Mouse (Mus musculus): ENCODE results near the gene Dzank1. TPM values are rescaled to one million over a fixed set of nuclear protein-coding genes. Genes with fewer than 3 reads are reported as not detected.

The Dzank1 gene
- polyA plus RNA-seq, 2 experiments = 0.02 to 0.17 TPM

- no peak for ATAC-seq (ENCODE audit: insufficient read depth)
- Histone ChIP-seq H3K36me3 (replicated peaks; ENCODE audit: control insufficient read depth, insufficient read depth, low read depth) (no peaks in the 10 kb centered on the region), H3K4me2 (ENCODE audit: low read depth) (no peak overlapping the region), H3K27ac (no peak overlapping the region), H3K4me1 (replicated peaks; ENCODE audit: control insufficient read depth in 2 of 2, insufficient read depth in 2 of 2, low read length in 1 of 2) (no peaks in the 10 kb centered on the region), H3K4me3 (ENCODE audit: insufficient read depth in 1 of 2, low read depth in 2 of 2, low read length in 2 of 2) (no peak overlapping the region), H3K9ac (replicated peaks) (no peak overlapping the region), H3K9me3 (ENCODE audit: control insufficient read depth, low read length) (no peaks in the 10 kb centered on the region), H3K27me3 (ENCODE audit: control insufficient read depth, insufficient read depth, low read length) (no peaks in the 10 kb centered on the region)
- TF ChIP-seq CTCF (IDR thresholded peaks at IDR 0.05; ENCODE audit: low read depth) (peak; percentile 80), EP300 (IDR thresholded peaks at IDR 0.05; ENCODE audit: low read depth) (no peak)
- 5% methylated on average over 8 of the region's 8 CpGs for WGBS (ENCODE audit: insufficient replicate concordance)
- DNase-seq (ENCODE audit: low read depth in 3 of 3, low spot score in 3 of 3) = peak; percentile 40 to 47 (median 44)
Observed at GRCm38 (mm10) chr2:144452364-144453008, 74.7 kb downstream of the Dzank1 start.

GRCm38 (mm10) chr2:144450378-144450777 is 76.8 kb downstream of the Dzank1 start:
- WGBS (ENCODE audit: insufficient replicate concordance) = 41% methylated on average over 2 of the region's 2 CpGs
- H3K9me3 ChIP-seq (ENCODE audit: control insufficient read depth, low read length) = no peaks in the 10 kb centered on the region
- ATAC-seq (ENCODE audit: insufficient read depth) = no peak

GRCm38 (mm10) chr2:144446360-144446999 is 80.7 kb downstream of the Dzank1 start:
- H3K4me3 ChIP-seq (ENCODE audit: insufficient read depth in 1 of 2, low read depth in 2 of 2, low read length in 2 of 2) = no peak overlapping the region
- no peaks in the 10 kb centered on the region for H3K36me3 ChIP-seq (replicated peaks; ENCODE audit: control insufficient read depth, insufficient read depth, low read depth)
- TF ChIP-seq CTCF (IDR thresholded peaks at IDR 0.05; ENCODE audit: low read depth) (no peak), EP300 (IDR thresholded peaks at IDR 0.05; ENCODE audit: low read depth) (peak; percentile 32; the same call in 1 of the 2 replicates)
- no peaks in the 10 kb centered on the region for H3K9me3 ChIP-seq (ENCODE audit: control insufficient read depth, low read length)
- H3K4me1 ChIP-seq (replicated peaks; ENCODE audit: control insufficient read depth in 2 of 2, insufficient read depth in 2 of 2, low read length in 1 of 2) = peaks cover 0 to 4% of the 10 kb centered on the region in 2 experiments; a peak in 1 of 4 replicates
- no peaks in the 10 kb centered on the region for H3K27me3 ChIP-seq (ENCODE audit: control insufficient read depth, insufficient read depth, low read length)
- whole genome bisulfite sequencing (ENCODE audit: insufficient replicate concordance) = 35% methylated on average over 7 of the region's 7 CpGs
- ATAC-seq (ENCODE audit: insufficient read depth) (peak; percentile 80), DNase-seq (ENCODE audit: low read depth in 3 of 3, low spot score in 3 of 3) (no peak)
- H3K9ac ChIP-seq (replicated peaks) = no peak overlapping the region
- H3K4me2 ChIP-seq (ENCODE audit: low read depth) = 0 out of 2 replicates have a peak overlapping the region, but pooled peaks have one; percentile 6
- H3K27ac ChIP-seq = no peak overlapping the region

More at GRCm38 (mm10) chr2:144450378-144450777, 76.8 kb downstream of the Dzank1 start:
- no peaks in the 10 kb centered on the region for H3K36me3 ChIP-seq (replicated peaks; ENCODE audit: control insufficient read depth, insufficient read depth, low read depth)
- H3K4me2 ChIP-seq (ENCODE audit: low read depth) = no peak overlapping the region
- H3K9ac ChIP-seq (replicated peaks) = no peak overlapping the region
- peaks cover 0 to 4% of the 10 kb centered on the region in 2 experiments; a peak in 1 of 4 replicates for H3K4me1 ChIP-seq (replicated peaks; ENCODE audit: control insufficient read depth in 2 of 2, insufficient read depth in 2 of 2, low read length in 1 of 2)
- TF ChIP-seq CTCF (IDR thresholded peaks at IDR 0.05; ENCODE audit: low read depth) (no peak), EP300 (IDR thresholded peaks at IDR 0.05; ENCODE audit: low read depth) (no peak)
- no peaks in the 10 kb centered on the region for H3K27me3 ChIP-seq (ENCODE audit: control insufficient read depth, insufficient read depth, low read length)
- no peak overlapping the region for H3K4me3 ChIP-seq (ENCODE audit: insufficient read depth in 1 of 2, low read depth in 2 of 2, low read length in 2 of 2)
- H3K27ac ChIP-seq = no peak overlapping the region
- DNase-seq (ENCODE audit: low read depth in 3 of 3, low spot score in 3 of 3) = no peak

GRCm38 (mm10) chr2:144441386-144441915 is 85.8 kb downstream of the Dzank1 start:
- no peaks in the 10 kb centered on the region for H3K36me3 ChIP-seq (replicated peaks; ENCODE audit: control insufficient read depth, insufficient read depth, low read depth)
- no peak overlapping the region for H3K9ac ChIP-seq (replicated peaks)
- ATAC-seq (ENCODE audit: insufficient read depth) (no peak), DNase-seq (ENCODE audit: low read depth in 3 of 3, low spot score in 3 of 3) (no peak)
- WGBS (ENCODE audit: insufficient replicate concordance) = 69% methylated on average over 11 of the region's 11 CpGs
- H3K4me3 ChIP-seq (ENCODE audit: insufficient read depth in 1 of 2, low read depth in 2 of 2, low read length in 2 of 2) = no peak overlapping the region
- H3K27me3 ChIP-seq (ENCODE audit: control insufficient read depth, insufficient read depth, low read length) = no peaks in the 10 kb centered on the region
- no peak for TF ChIP-seq CTCF (IDR thresholded peaks at IDR 0.05; ENCODE audit: low read depth)
- no peak for TF ChIP-seq EP300 (IDR thresholded peaks at IDR 0.05; ENCODE audit: low read depth)
- peaks cover 0 to 4% of the 10 kb centered on the region in 2 experiments; a peak in 1 of 4 replicates for H3K4me1 ChIP-seq (replicated peaks; ENCODE audit: control insufficient read depth in 2 of 2, insufficient read depth in 2 of 2, low read length in 1 of 2)
- no peaks in the 10 kb centered on the region for H3K9me3 ChIP-seq (ENCODE audit: control insufficient read depth, low read length)
- no peak overlapping the region for H3K27ac ChIP-seq
- H3K4me2 ChIP-seq (ENCODE audit: low read depth) = no peak overlapping the region

GRCm38 (mm10) chr2:144439191-144439700 is 88.0 kb downstream of the Dzank1 start:
- Histone ChIP-seq H3K27me3 (ENCODE audit: control insufficient read depth, insufficient read depth, low read length) (no peaks in the 10 kb centered on the region), H3K9ac (replicated peaks) (no peak overlapping the region), H3K36me3 (replicated peaks; ENCODE audit: control insufficient read depth, insufficient read depth, low read depth) (no peaks in the 10 kb centered on the region), H3K9me3 (ENCODE audit: control insufficient read depth, low read length) (no peaks in the 10 kb centered on the region), H3K4me1 (replicated peaks; ENCODE audit: control insufficient read depth in 2 of 2, insufficient read depth in 2 of 2, low read length in 1 of 2) (no peaks in the 10 kb centered on the region), H3K4me3 (ENCODE audit: insufficient read depth in 1 of 2, low read depth in 2 of 2, low read length in 2 of 2) (no peak overlapping the region), H3K4me2 (ENCODE audit: low read depth) (no peak overlapping the region), H3K27ac (no peak overlapping the region)
- ATAC-seq (ENCODE audit: insufficient read depth) (no peak), DNase-seq (ENCODE audit: low read depth in 3 of 3, low spot score in 3 of 3) (no peak)
- TF ChIP-seq EP300 (IDR thresholded peaks at IDR 0.05; ENCODE audit: low read depth) (no peak), CTCF (IDR thresholded peaks at IDR 0.05; ENCODE audit: low read depth) (no peak)
- 52% methylated on average over 3 of the region's 3 CpGs for whole genome bisulfite sequencing (ENCODE audit: insufficient replicate concordance)
